Mouse (Mus musculus): ENCODE data around the gene Ppp1cc. TPM values are rescaled to one million over a fixed set of nuclear protein-coding genes. Genes with fewer than 3 reads are reported as not detected.

Ppp1cc gene
- polyA plus RNA-seq, 1 experiment from 2014 or later: 97.9 TPM

DNA sequence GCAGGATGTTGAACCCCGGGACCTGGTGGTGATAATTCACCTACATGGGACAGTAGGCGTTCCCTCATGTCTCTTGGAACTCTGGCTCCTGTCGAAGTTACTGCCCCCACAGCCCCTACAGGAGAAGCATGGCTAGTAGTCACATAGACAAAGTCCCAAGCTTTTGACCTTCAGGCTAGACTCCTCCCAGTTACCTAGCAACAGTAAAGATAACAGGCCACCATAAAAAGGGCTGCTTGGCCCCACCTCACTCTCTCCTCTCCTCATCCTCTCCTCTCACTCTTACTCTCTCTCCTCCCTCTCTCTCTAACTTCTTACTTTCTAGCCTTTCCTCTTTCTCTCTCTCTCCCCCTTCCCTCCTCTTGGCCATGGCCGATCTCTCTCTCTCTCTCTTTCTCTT is 42.8 kb downstream of the Ppp1cc start:
- Histone ChIP-seq H3K27ac (ENCODE audit: low read depth) (no peak overlapping the region), H3K27me3 (ENCODE audit: insufficient read depth, low read length) (no peaks in the 10 kb centered on the region), H3K9ac (replicated peaks) (no peak overlapping the region), H3K4me3 (ENCODE audit: low read depth, low read length) (no peak overlapping the region), H3K9me3 (ENCODE audit: low read length) (no peaks in the 10 kb centered on the region; the same call in 1 of the 2 replicates), H3K4me1 (ENCODE audit: insufficient read depth) (no peaks in the 10 kb centered on the region), H3K36me3 (replicated peaks; ENCODE audit: insufficient read depth, low read length) (no peaks in the 10 kb centered on the region), H3K4me2 (ENCODE audit: low read depth, low read length) (no peak overlapping the region)
- TF ChIP-seq EP300 (IDR thresholded peaks at IDR 0.05; ENCODE audit: low read depth) (no peak), CTCF (IDR thresholded peaks at IDR 0.05; ENCODE audit: low read depth) (no peak)
- DNase-seq (no peak), ATAC-seq (no peak)
- WGBS (ENCODE audit: insufficient replicate concordance): 89% methylated on average over 4 of the region's 4 CpGs

DNA sequence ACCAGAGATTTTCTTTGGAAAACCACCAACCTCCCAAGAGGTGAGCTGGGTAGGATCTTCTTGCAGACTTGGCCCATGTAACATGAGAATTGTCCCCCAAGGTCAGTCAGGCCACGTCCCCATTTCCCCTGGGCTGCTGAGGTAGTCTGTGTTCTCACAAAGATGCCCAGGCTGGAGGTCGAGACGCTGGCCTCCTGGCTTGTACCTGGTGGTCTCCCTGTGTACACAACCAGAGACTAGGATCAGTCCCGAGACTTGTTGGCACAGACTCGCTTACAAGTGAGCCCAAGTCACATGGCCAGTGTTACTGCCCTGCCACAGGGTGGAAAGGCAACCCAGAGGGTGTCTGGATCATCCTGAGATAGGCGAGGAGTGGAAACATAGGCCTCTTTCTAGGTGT is 43.8 kb downstream of the Ppp1cc start:
- no peak overlapping the region for H3K4me2 ChIP-seq (ENCODE audit: low read depth, low read length)
- no peak overlapping the region for H3K4me3 ChIP-seq (ENCODE audit: low read depth, low read length)
- no peak for TF ChIP-seq CTCF (IDR thresholded peaks at IDR 0.05; ENCODE audit: low read depth)
- no peak for TF ChIP-seq EP300 (IDR thresholded peaks at IDR 0.05; ENCODE audit: low read depth)
- H3K9me3 ChIP-seq (ENCODE audit: low read length): no peaks in the 10 kb centered on the region; the same call in 1 of the 2 replicates
- no peaks in the 10 kb centered on the region for H3K4me1 ChIP-seq (ENCODE audit: insufficient read depth)
- H3K27me3 ChIP-seq (ENCODE audit: insufficient read depth, low read length): no peaks in the 10 kb centered on the region
- H3K36me3 ChIP-seq (replicated peaks; ENCODE audit: insufficient read depth, low read length): no peaks in the 10 kb centered on the region
- no peak for ATAC-seq
- H3K27ac ChIP-seq (ENCODE audit: low read depth): no peak overlapping the region
- no peak for DNase-seq
- 78% methylated on average over 6 of the region's 6 CpGs for WGBS (ENCODE audit: insufficient replicate concordance)
- H3K9ac ChIP-seq (replicated peaks): no peak overlapping the region

DNA sequence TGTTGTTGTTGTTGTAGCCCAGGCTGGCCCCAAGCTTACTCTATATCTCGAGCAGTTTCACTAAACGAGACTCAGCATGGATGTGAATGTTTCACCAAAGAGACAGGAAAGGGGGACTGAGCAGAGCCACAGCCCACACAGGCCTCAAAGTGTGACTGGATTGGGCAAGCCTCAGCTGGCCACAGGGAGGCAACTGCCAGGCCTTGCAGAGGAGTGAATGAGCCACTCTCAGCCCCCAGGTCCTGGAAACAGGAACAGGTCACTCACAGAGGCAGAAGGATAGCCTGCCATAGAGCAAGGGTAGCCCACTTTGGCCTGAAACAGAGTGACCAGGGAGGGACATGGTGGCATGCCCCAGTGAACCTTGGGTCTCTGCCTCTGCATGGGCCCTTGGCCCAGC is 46.1 kb downstream of the Ppp1cc start:
- no peak overlapping the region for H3K9ac ChIP-seq (replicated peaks)
- 51% methylated on average over 2 of the region's 2 CpGs for WGBS (ENCODE audit: insufficient replicate concordance)
- no peak overlapping the region for H3K27ac ChIP-seq (ENCODE audit: low read depth)
- ATAC-seq (no peak), DNase-seq (no peak)
- no peaks in the 10 kb centered on the region for H3K36me3 ChIP-seq (replicated peaks; ENCODE audit: insufficient read depth, low read length)
- TF ChIP-seq EP300 (IDR thresholded peaks at IDR 0.05; ENCODE audit: low read depth) (no peak), CTCF (IDR thresholded peaks at IDR 0.05; ENCODE audit: low read depth) (no peak)
- H3K4me1 ChIP-seq (ENCODE audit: insufficient read depth): peaks cover 3% of the 10 kb centered on the region; the same call in 1 of the 2 replicates
- H3K27me3 ChIP-seq (ENCODE audit: insufficient read depth, low read length): no peaks in the 10 kb centered on the region
- no peak overlapping the region for H3K4me3 ChIP-seq (ENCODE audit: low read depth, low read length)
- H3K9me3 ChIP-seq (ENCODE audit: low read length): no peaks in the 10 kb centered on the region; the same call in 1 of the 2 replicates
- no peak overlapping the region for H3K4me2 ChIP-seq (ENCODE audit: low read depth, low read length)

DNA sequence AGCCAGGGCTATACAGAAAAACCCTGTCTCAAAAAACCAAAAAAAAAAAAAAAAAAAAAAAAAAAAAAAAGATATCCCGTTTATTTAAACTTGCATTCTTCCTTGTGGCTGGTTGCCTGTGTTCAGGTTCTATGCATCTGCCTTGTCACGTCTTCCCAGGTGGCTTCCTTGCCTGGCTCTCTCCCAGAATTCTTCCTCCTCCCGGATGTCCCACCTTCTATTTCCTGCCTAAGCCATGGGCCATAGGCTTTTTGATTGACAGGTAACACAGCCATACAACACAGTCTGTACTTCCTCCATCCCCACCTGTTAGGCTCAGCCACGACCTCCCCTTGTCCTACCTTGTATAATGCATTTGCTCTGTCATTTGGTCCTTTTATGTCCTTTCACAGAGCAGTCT is 48.4 kb downstream of the Ppp1cc start, which contains the start of gene Hvcn1:
Gene Hvcn1, plus strand, starts transcription at position 330 of the 400 bp plus-strand sequence.
- Histone ChIP-seq H3K4me2 (ENCODE audit: low read depth, low read length) (no peak within 1 kb of the TSS), H3K4me3 (ENCODE audit: low read depth, low read length) (no peak within 1 kb of the TSS), H3K27me3 (ENCODE audit: insufficient read depth, low read length) (no peaks in the 10 kb centered on the region), H3K9ac (replicated peaks) (no peak within 1 kb of the TSS), H3K36me3 (replicated peaks; ENCODE audit: insufficient read depth, low read length) (no peaks in the 10 kb centered on the region), H3K27ac (ENCODE audit: low read depth) (no peak within 1 kb of the TSS), H3K9me3 (ENCODE audit: low read length) (no peaks in the 10 kb centered on the region), H3K4me1 (ENCODE audit: insufficient read depth) (peaks cover 12% of the 10 kb centered on the region; the same call in 1 of the 2 replicates)
- WGBS (ENCODE audit: insufficient replicate concordance): 58% methylated on average over 4 of the region's 4 CpGs
- no peak for ATAC-seq
- no peak for DNase-seq
- TF ChIP-seq EP300 (IDR thresholded peaks at IDR 0.05; ENCODE audit: low read depth): no peak
- TF ChIP-seq CTCF (IDR thresholded peaks at IDR 0.05; ENCODE audit: low read depth): no peak

DNA sequence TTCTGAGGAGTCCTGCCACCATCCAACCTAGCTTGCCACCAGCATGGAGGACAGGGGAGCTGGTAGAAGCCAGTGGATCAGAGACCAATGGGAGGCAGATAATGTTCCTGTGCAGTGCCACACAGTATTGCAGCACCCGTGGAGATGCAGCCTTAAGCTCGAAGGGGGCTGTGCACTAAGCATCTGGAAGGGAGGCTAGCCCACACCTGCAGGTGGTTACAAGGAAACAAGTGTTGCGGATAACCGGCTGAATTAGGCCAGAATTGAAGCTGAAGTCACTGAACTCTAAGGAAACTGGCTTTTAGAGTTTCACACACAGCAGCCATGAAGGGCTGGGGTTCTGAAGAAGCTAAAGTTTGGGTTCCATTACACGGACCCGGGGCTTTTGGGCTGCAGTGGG is 50.8 kb downstream of the Ppp1cc start:
- TF ChIP-seq EP300 (IDR thresholded peaks at IDR 0.05; ENCODE audit: low read depth) (no peak), CTCF (IDR thresholded peaks at IDR 0.05; ENCODE audit: low read depth) (no peak)
- no peaks in the 10 kb centered on the region for H3K36me3 ChIP-seq (replicated peaks; ENCODE audit: insufficient read depth, low read length)
- no peak overlapping the region for H3K4me2 ChIP-seq (ENCODE audit: low read depth, low read length)
- no peak for ATAC-seq
- no peak overlapping the region for H3K9ac ChIP-seq (replicated peaks)
- peak overlapping the region; percentile 64 for H3K27ac ChIP-seq (ENCODE audit: low read depth)
- no peak for DNase-seq
- no peak overlapping the region for H3K4me3 ChIP-seq (ENCODE audit: low read depth, low read length)
- no peaks in the 10 kb centered on the region for H3K9me3 ChIP-seq (ENCODE audit: low read length)
- 56% methylated on average over 6 of the region's 6 CpGs for WGBS (ENCODE audit: insufficient replicate concordance)
- H3K4me1 ChIP-seq (ENCODE audit: insufficient read depth): peaks cover 12% of the 10 kb centered on the region; the same call in 1 of the 2 replicates
- H3K27me3 ChIP-seq (ENCODE audit: insufficient read depth, low read length): no peaks in the 10 kb centered on the region

GRCm38 (mm10) chr5:122209591-122210368 is 51.7 kb downstream of the Ppp1cc start:
- ATAC-seq (peak; percentile 56), DNase-seq (peak; percentile 50)
- no peaks in the 10 kb centered on the region for H3K9me3 ChIP-seq (ENCODE audit: low read length)
- peak overlapping the region; percentile 66 for H3K4me2 ChIP-seq (ENCODE audit: low read depth, low read length)
- no peaks in the 10 kb centered on the region for H3K27me3 ChIP-seq (ENCODE audit: insufficient read depth, low read length)
- H3K27ac ChIP-seq (ENCODE audit: low read depth): peak overlapping the region; percentile 64
- WGBS (ENCODE audit: insufficient replicate concordance): 12% methylated on average over 19 of the region's 21 CpGs
- H3K4me3 ChIP-seq (ENCODE audit: low read depth, low read length): peak overlapping the region; percentile 44
- TF ChIP-seq CTCF (IDR thresholded peaks at IDR 0.05; ENCODE audit: low read depth): no peak
- no peak for TF ChIP-seq EP300 (IDR thresholded peaks at IDR 0.05; ENCODE audit: low read depth)
- peak overlapping the region; percentile 66 for H3K9ac ChIP-seq (replicated peaks)
- H3K4me1 ChIP-seq (ENCODE audit: insufficient read depth): peaks cover 12% of the 10 kb centered on the region; the same call in 1 of the 2 replicates
- no peaks in the 10 kb centered on the region for H3K36me3 ChIP-seq (replicated peaks; ENCODE audit: insufficient read depth, low read length)
